Mouse (Mus musculus) stomach, postnatal 0 days (tissue): Measurements from ENCODE around the gene Cfap69.
A peak's percentile ranks its signal among the peaks of the same experiment; 100 is the strongest.

ENCODE experiments used
- CTCF ChIP-seq: IDR thresholded peaks from 2 replicates; pipeline ENCODE4 v1.5.1; 2016; ENCODE audit warnings: antibody characterized with exemption, low read depth, mild to moderate bottlenecking, moderate library complexity
- EP300 ChIP-seq: optimal IDR thresholded peaks from 2 replicates; pipeline ENCODE3; 2016; ENCODE audit warnings: antibody characterized with exemption

GRCm38 (mm10) chr5:5561041-5561706 lies 102.9 kb downstream of the Cfap69 start:
- TF ChIP-seq CTCF, result peak; percentile 33; the same call in 1 of the 2 replicates
- no peak for TF ChIP-seq EP300
